Mouse (Mus musculus) small intestine, adult 2 months (tissue): ENCODE data around the gene Ascl5. TPM values are rescaled to one million over a fixed set of nuclear protein-coding genes. Genes with fewer than 3 reads are reported as not detected.

Experiments
- H3K27ac ChIP-seq: fragments of 200-500 bp; 2 replicates; pipeline ENCODE4 v1.5.1; 2012; ENCODE audit warnings: low read depth, low read length, control low read depth, inconsistent platforms; ENCODE audit not compliant: insufficient read depth
- H3K27me3 ChIP-seq: fragments of 200-500 bp; 2 replicates; pipeline ENCODE4 v1.6.1; 2012; ENCODE audit warnings: mild to moderate bottlenecking, moderate library complexity, low read length, inconsistent platforms; ENCODE audit not compliant: control insufficient read depth, insufficient read depth
- H3K36me3 ChIP-seq: fragments of 200-500 bp; 2 replicates; pipeline ENCODE4 v1.6.1; 2012; ENCODE audit warnings: mild to moderate bottlenecking, low read length, control low read depth, inconsistent platforms; ENCODE audit not compliant: control insufficient read depth, insufficient read depth
- H3K4me1 ChIP-seq: fragments of 200-500 bp; 2 replicates; pipeline ENCODE4 v1.6.1; 2012; ENCODE audit warnings: low read length, inconsistent platforms, mixed read lengths; ENCODE audit not compliant: control insufficient read depth, insufficient read depth, insufficient read length
- H3K4me3 ChIP-seq: fragments of 200-500 bp; 2 replicates; pipeline ENCODE4 v1.5.1; 2012; ENCODE audit warnings: low read depth, mild to moderate bottlenecking, control low read depth, inconsistent platforms, low read length, moderate library complexity
- CTCF ChIP-seq: fragments of 200-500 bp; IDR thresholded peaks from 2 replicates; pipeline ENCODE4 v1.5.1; 2012; ENCODE audit warnings: low read depth, mild to moderate bottlenecking, control low read depth, inconsistent platforms, low read length, moderate library complexity, mixed read lengths; ENCODE audit not compliant: insufficient replicate concordance, insufficient read length; ENCODE audit errors: extremely low read depth
- POLR2A ChIP-seq: fragments of 200-500 bp; IDR thresholded peaks from 2 replicates; pipeline ENCODE4 v1.6.1; 2012; ENCODE audit warnings: low read depth, mild to moderate bottlenecking, control low read depth, inconsistent platforms, low read length, moderate library complexity
- WGBS: fragments of 180-500 bp; shearing (Covaris S2); methylation state at CpG from one replicate; pipeline ENCODE4 v1.1.7; 2018; 5-methylcytosine and 5-hydroxymethylcytosine counted together
- polyA plus RNA-seq: library from polyadenylated mRNA; depleted of rRNA; stranded (reverse); fragments of >200 nt; gene quantifications from 2 replicates; pipeline ENCODE4 v1.2.3, GENCODE M21; 2012; rRNA removed

Gene Ascl5
- polyA plus RNA-seq, 1 experiment = not detected

GRCm38 (mm10) chr1:136094807-136095206, 44.2 kb downstream of the Ascl5 start:
- Histone ChIP-seq H3K27ac (no peak overlapping the region), H3K36me3 (no peaks in the 10 kb centered on the region), H3K4me1 (no peaks in the 10 kb centered on the region), H3K4me3 (no peak overlapping the region), H3K27me3 (no peaks in the 10 kb centered on the region)
- TF ChIP-seq CTCF (no peak), POLR2A (no peak)
- 71% methylated on average over 5 of the region's 5 CpGs for WGBS

Other genes starting within 250 kb of the Ascl5 start
- 128 and 314 TPM in 2 replicates for gene Lad1, start 232.2 kb upstream of the Ascl5 start, polyA plus RNA-seq
- gene Tnnt2, start 214.4 kb upstream of the Ascl5 start, polyA plus RNA-seq = 0.56 TPM in 2 replicates
- 5.0 and 12.5 TPM in 2 replicates for gene Pkp1, start 131.6 kb upstream of the Ascl5 start, polyA plus RNA-seq
- gene Igfn1, start 44.5 kb upstream of the Ascl5 start, polyA plus RNA-seq = 0.11 and 0.34 TPM in 2 replicates
- gene Tmem9, start 42.7 kb upstream of the Ascl5 start, polyA plus RNA-seq = 20.4 and 21.8 TPM in 2 replicates
- 2.3 and 3.4 TPM in 2 replicates for gene Cacna1s, start 1.9 kb downstream of the Ascl5 start, polyA plus RNA-seq
- gene Kif21b, start 80.6 kb downstream of the Ascl5 start, polyA plus RNA-seq = 12.4 and 28.6 TPM in 2 replicates
- gene Mroh3, start 162.0 kb downstream of the Ascl5 start, polyA plus RNA-seq = 1.1 and 2.2 TPM in 2 replicates
- 35.2 and 55.9 TPM in 2 replicates for gene Inava, start 183.5 kb downstream of the Ascl5 start, polyA plus RNA-seq
- 0.36 and 0.55 TPM in 2 replicates for gene Gpr25, start 210.1 kb downstream of the Ascl5 start, polyA plus RNA-seq